In genomic region chr12:29530241-29530725, GRCm38 (mm10) we compare ENCODE assay signal across 9 mouse cellular contexts. TPM values are rescaled to one million over a fixed set of nuclear protein-coding genes. Genes with fewer than 3 reads are reported as not detected.
DNase-seq lines count a peak whose midpoint lies in the region; TF ChIP-seq lines count a peak whose summit lies in the region.
"Had no signal": no experiment of that assay in that cellular context is flagged by ENCODE, and none has a peak within 500 bp of the region (broad histone marks: within the 10 kb centered on the region; RNA-seq: fewer than 3 reads in every experiment).

No protein-coding gene starts in this region.

- intact Hi-C loops in heart, postnatal 14 days (cut with DNase I) = no loop called here

- H3K4me2 ChIP-seq in myocyte (ENCODE audit: low read depth) = no peak overlapping the region
- H3K4me2 ChIP-seq: embryonic facial prominence, embryonic 15.5 days had no signal

- H3K27me3 ChIP-seq in myocyte (ENCODE audit: control insufficient read depth, insufficient read depth, insufficient read length) = no peaks in the 10 kb centered on the region

- no peak for TF ChIP-seq POLR2A in myocyte (IDR thresholded peaks at IDR 0.05; ENCODE audit: insufficient read length, low read depth)

- H3K79me2 ChIP-seq in myocyte (ENCODE audit: control insufficient read depth, insufficient read depth) = no peaks in the 10 kb centered on the region

- peak; percentile 39 for DNase-seq in cerebellum, adult 11 months
- DNase-seq in cerebellum, adult 9-10 months = no peak
- peak; percentile 52 to 62 for DNase-seq in right cerebral cortex, adult 2 months (ENCODE audit: low spot score in 2 of 2)
- no peak for DNase-seq in right cerebral cortex, postnatal 14 days
- peak; percentile 32 to 62 for DNase-seq in heart, postnatal 14 days
- DNase-seq in thymus, postnatal 14 days = no peak
- no peak for DNase-seq in natural killer cell, adult 2 months (ENCODE audit: low spot score in 2 of 2)

- no peak overlapping the region for H3ac ChIP-seq in myocyte (ENCODE audit: control insufficient read depth, insufficient read length)

- no peak overlapping the region for H3K4me3 ChIP-seq in myocyte
- H3K4me3 ChIP-seq: embryonic facial prominence, embryonic 15.5 days had no signal

- H3K36me3 ChIP-seq in myocyte (ENCODE audit: control insufficient read depth, insufficient read depth) = no peaks in the 10 kb centered on the region
- H3K36me3 ChIP-seq: embryonic facial prominence, embryonic 15.5 days had no signal

TF ChIP-seq in myocyte, 11 proteins besides CTCF, POLR2A, EP300 and RAD21:
- no peak for TF ChIP-seq MAX (IDR thresholded peaks at IDR 0.05; ENCODE audit: low read depth)
- peak; percentile 50 for TF ChIP-seq REST (IDR thresholded peaks at IDR 0.05; ENCODE audit: insufficient read depth, insufficient read length)
- TF ChIP-seq SRF (IDR thresholded peaks at IDR 0.05; ENCODE audit: control insufficient read depth, insufficient read length, low read depth) = no peak
TF ChIP-seq in myocyte: peak in this region for 1.

RNA-seq across cellular contexts. Expression of gene Myt1l, which starts 2.1 kb away (rescaled TPM):
- total RNA-seq in heart, postnatal 14 days (2021) = not detected
- polyA plus RNA-seq in myocyte (2012; fragmentation: generic; extraction: Trizol) = 0.01 TPM

Comparison
In these comparisons a context has a peak if more than half of its experiments do, and no peak if none do; other contexts are left out.
1. DNase-seq: peak in cerebellum, adult 11 months (single experiment), right cerebral cortex, adult 2 months (2 of 2) and heart, postnatal 14 days (2 of 2); none in cerebellum, adult 9-10 months (single experiment), right cerebral cortex, postnatal 14 days (single experiment), thymus, postnatal 14 days (single experiment) and natural killer cell, adult 2 months (0 of 2).